Mouse (Mus musculus) liver, embryonic 14.5 days (tissue): ENCODE results near the gene Rtp3.

Source experiments
- CTCF ChIP-seq: IDR thresholded peaks from 2 replicates; pipeline ENCODE4 v1.5.1; 2016; ENCODE audit warnings: antibody characterized with exemption, low read depth, control low read depth
- EP300 ChIP-seq: IDR thresholded peaks from 2 replicates; pipeline ENCODE4 v1.6.1; 2016; ENCODE audit warnings: antibody characterized with exemption, low read depth

DNA sequence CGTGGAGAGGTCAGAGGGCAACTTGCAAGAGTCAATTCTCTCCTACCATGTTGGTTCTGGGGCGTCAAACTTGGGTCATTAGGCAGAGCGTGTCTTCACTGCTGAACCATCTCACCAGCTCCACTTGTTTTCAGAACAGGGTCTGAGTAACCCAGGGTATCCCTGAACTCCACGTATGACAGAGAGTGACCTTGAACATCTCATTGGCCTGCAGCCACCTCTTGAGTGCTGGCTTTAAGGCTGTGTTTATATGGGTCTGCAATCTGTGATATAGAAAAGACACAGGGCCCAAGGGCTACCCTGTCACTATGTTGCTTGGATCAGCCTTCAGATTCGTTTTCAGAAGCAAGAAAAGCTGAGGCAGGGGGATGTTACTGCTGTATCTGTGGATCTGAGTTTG, 30.7 kb downstream of the Rtp3 start:
- no peak for TF ChIP-seq CTCF
- no peak for TF ChIP-seq EP300
